Mouse (Mus musculus) olfactory bulb, adult 2 months (tissue): ENCODE data around the gene Sema5a.

Experiments
- CTCF ChIP-seq: fragments of 200-500 bp; IDR thresholded peaks from 2 replicates; pipeline ENCODE4 v1.5.1; 2012; ENCODE audit warnings: low read depth, mild to moderate bottlenecking, low read length, moderate library complexity; ENCODE audit not compliant: insufficient read depth
- POLR2A ChIP-seq: fragments of 200-500 bp; IDR thresholded peaks from 2 replicates; pipeline ENCODE4 v1.6.1; 2012; ENCODE audit warnings: mild to moderate bottlenecking, low read depth, low read length, moderate library complexity; ENCODE audit not compliant: insufficient read depth

GRCm38 (mm10) chr15:32691021-32691420 is 446.4 kb downstream of the Sema5a start:
- TF ChIP-seq CTCF = no peak
- no peak for TF ChIP-seq POLR2A
